Mouse (Mus musculus): ENCODE measurements around the gene Olfr45.

GRCm38 (mm10) chr7:140717155-140718055 is 35.7 kb downstream of the Olfr45 start:
- TF ChIP-seq CTCF (IDR thresholded peaks at IDR 0.05; ENCODE audit: control insufficient read depth, insufficient read depth, low read length) (no peak), POLR2A (IDR thresholded peaks at IDR 0.05; ENCODE audit: borderline replicate concordance, control insufficient read depth, low read depth, low read length) (no peak)
